Mouse (Mus musculus) brain, adult 2 months (tissue): Measurements from ENCODE around the gene Man1c1.
A peak's percentile ranks its signal among the peaks of the same experiment; 100 is the strongest.

ENCODE experiments used
- DNase-seq: peaks from one replicate; pipeline ENCODE4 v3.0.0; 2011; ENCODE audit warnings: low read depth, low spot score

The Man1c1 gene

GRCm38 (mm10) chr4:134580351-134581148 is 123.5 kb downstream of the Man1c1 start:
- DNase-seq: peak; percentile 95

GRCm38 (mm10) chr4:134579620-134580019 is 124.5 kb downstream of the Man1c1 start:
- DNase-seq: peak; percentile 67

- DNase-seq: peak; percentile 64
These were observed 124.9 kb downstream of the Man1c1 start for GRCm38 (mm10) chr4:134579212-134579611.

GRCm38 (mm10) chr4:134578407-134578806 is 125.7 kb downstream of the Man1c1 start:
- peak; percentile 85 for DNase-seq

GRCm38 (mm10) chr4:134577281-134577680 is 126.8 kb downstream of the Man1c1 start:
- no peak for DNase-seq

GRCm38 (mm10) chr4:134575486-134575885 is 128.6 kb downstream of the Man1c1 start:
- DNase-seq: no peak

GRCm38 (mm10) chr4:134572449-134573300 is 131.4 kb downstream of the Man1c1 start:
- no peak for DNase-seq

GRCm38 (mm10) chr4:134570704-134571451 is 133.2 kb downstream of the Man1c1 start:
- no peak for DNase-seq

- no peak for DNase-seq
These were observed 134.3 kb downstream of the Man1c1 start for GRCm38 (mm10) chr4:134569831-134570230.

GRCm38 (mm10) chr4:134569205-134569604 is 134.9 kb downstream of the Man1c1 start:
- no peak for DNase-seq

- DNase-seq: peak; percentile 63
These were observed 136.5 kb downstream of the Man1c1 start for GRCm38 (mm10) chr4:134567377-134568226.

GRCm38 (mm10) chr4:134564093-134564492 is 140.0 kb downstream of the Man1c1 start:
- DNase-seq: no peak

GRCm38 (mm10) chr4:134563624-134564023 is 140.5 kb downstream of the Man1c1 start:
- no peak for DNase-seq

- peak; percentile 54 for DNase-seq
These were observed 142.1 kb downstream of the Man1c1 start for GRCm38 (mm10) chr4:134562014-134562413.

- no peak for DNase-seq
These were observed 143.4 kb downstream of the Man1c1 start for GRCm38 (mm10) chr4:134560699-134561098.

GRCm38 (mm10) chr4:134559154-134559553 is 144.9 kb downstream of the Man1c1 start:
- no peak for DNase-seq

- DNase-seq: no peak
These were observed 145.4 kb downstream of the Man1c1 start for GRCm38 (mm10) chr4:134558570-134559113.

GRCm38 (mm10) chr4:134557626-134558249 is 146.4 kb downstream of the Man1c1 start:
- no peak for DNase-seq

- DNase-seq: peak; percentile 79
These were observed 148.0 kb downstream of the Man1c1 start for GRCm38 (mm10) chr4:134555956-134556580.

GRCm38 (mm10) chr4:134553631-134554030 is 150.5 kb downstream of the Man1c1 start:
- peak; percentile 51 for DNase-seq
